Mouse (Mus musculus): ENCODE data around the gene Dcaf17.

- TF ChIP-seq CEBPB (IDR thresholded peaks at IDR 0.05; ENCODE audit: low read depth) (no peak), CTCF (IDR thresholded peaks at IDR 0.05; ENCODE audit: control insufficient read depth, insufficient read depth, insufficient read length) (no peak), USF1 (IDR thresholded peaks at IDR 0.05; ENCODE audit: low read depth) (no peak), MAX (IDR thresholded peaks at IDR 0.05) (no peak)
Measured at GRCm38 (mm10) chr2:71073330-71073729, 18.2 kb downstream of the Dcaf17 start.
